Mouse (Mus musculus) myocyte (in vitro differentiated cells): ENCODE data around the gene Fam178b. TPM values are rescaled to one million over a fixed set of nuclear protein-coding genes. Genes with fewer than 3 reads are reported as not detected.

Source experiments
- H3K27me3 ChIP-seq: one replicate; pipeline ENCODE4 v1.6.1; 2011; ENCODE audit not compliant: control insufficient read depth, insufficient read depth, insufficient read length
- H3K36me3 ChIP-seq: one replicate; pipeline ENCODE4 v1.6.1; 2011; ENCODE audit not compliant: control insufficient read depth, insufficient read depth
- H3K4me2 ChIP-seq: one replicate; pipeline ENCODE4 v1.6.1; 2011; ENCODE audit warnings: low read depth, control low read depth
- H3K4me3 ChIP-seq: one replicate; pipeline ENCODE4 v1.5.1; 2011; ENCODE audit warnings: mild to moderate bottlenecking, control low read depth, moderate library complexity
- H3K79me2 ChIP-seq: one replicate; pipeline ENCODE4 v1.6.1; 2011; ENCODE audit not compliant: control insufficient read depth, insufficient read depth
- H3ac ChIP-seq: one replicate; pipeline ENCODE4 v1.6.1; 2011; ENCODE audit not compliant: control insufficient read depth, insufficient read length
- CEBPB ChIP-seq: IDR thresholded peaks from 2 replicates; pipeline ENCODE4 v1.6.1; 2011; ENCODE audit warnings: mild to moderate bottlenecking, moderate library complexity; ENCODE audit not compliant: poor library complexity, insufficient read depth, severe bottlenecking
- E2F4 ChIP-seq: IDR thresholded peaks from one replicate; pipeline ENCODE4 v1.6.1; 2011; ENCODE audit warnings: mild to moderate bottlenecking, control low read depth, moderate library complexity; ENCODE audit not compliant: insufficient read depth
- MAX ChIP-seq: IDR thresholded peaks from one replicate; pipeline ENCODE4 v1.6.1; 2011; ENCODE audit warnings: low read depth, mild to moderate bottlenecking, control low read depth
- MYOD1 ChIP-seq, 3 experiments: IDR thresholded peaks; one replicate each; pipeline ENCODE4 v1.6.1; 2011; ENCODE audit warnings: control low read depth in 2 of 3, low read depth in 2 of 3, mild to moderate bottlenecking in 2 of 3, moderate library complexity in 1 of 3; ENCODE audit not compliant: insufficient read length in 2 of 3, control insufficient read depth in 1 of 3
- MYOG ChIP-seq, 3 experiments: IDR thresholded peaks; one replicate each; pipeline ENCODE4 v1.6.1; 2011; ENCODE audit warnings: control low read depth in 2 of 3, low read depth in 2 of 3, mild to moderate bottlenecking in 2 of 3; ENCODE audit not compliant: insufficient read length in 2 of 3, control insufficient read depth in 1 of 3, insufficient read depth in 1 of 3
- POLR2A ChIP-seq: IDR thresholded peaks from one replicate; pipeline ENCODE4 v1.6.1; 2011; ENCODE audit warnings: low read depth, mild to moderate bottlenecking, control low read depth, moderate library complexity; ENCODE audit not compliant: insufficient read length
- POLR2AphosphoS2 ChIP-seq: IDR thresholded peaks from one replicate; pipeline ENCODE4 v1.6.1; 2011; ENCODE audit warnings: low read depth, control low read depth; ENCODE audit not compliant: insufficient read length
- REST ChIP-seq: IDR thresholded peaks from one replicate; pipeline ENCODE4 v1.6.1; 2011; ENCODE audit warnings: mild to moderate bottlenecking, control low read depth, moderate library complexity; ENCODE audit not compliant: insufficient read depth, insufficient read length
- SRF ChIP-seq: IDR thresholded peaks from one replicate; pipeline ENCODE4 v1.6.1; 2011; ENCODE audit warnings: low read depth; ENCODE audit not compliant: control insufficient read depth, insufficient read length
- TCF12 ChIP-seq: IDR thresholded peaks from one replicate; pipeline ENCODE4 v1.6.1; 2011; ENCODE audit warnings: mild to moderate bottlenecking, control low read depth; ENCODE audit not compliant: poor library complexity, insufficient read depth, severe bottlenecking
- TCF3 ChIP-seq: IDR thresholded peaks from one replicate; pipeline ENCODE4 v1.6.1; 2011; ENCODE audit warnings: low read depth, control low read depth; ENCODE audit not compliant: insufficient read length
- USF1 ChIP-seq: IDR thresholded peaks from one replicate; pipeline ENCODE4 v1.6.1; 2011; ENCODE audit warnings: low read depth, mild to moderate bottlenecking, control low read depth, moderate library complexity
- polyA plus RNA-seq: library from polyadenylated mRNA; unstranded; fragments of >200 nt; fragmentation: generic; extraction: Trizol; gene quantifications from one replicate; pipeline ENCODE4 v1.2.1, GENCODE M21; 2012; ENCODE audit warnings: missing spikeins

Gene Fam178b
- polyA plus RNA-seq, 1 experiment, result 1.5 TPM

- TF ChIP-seq TCF3 (no peak), MYOD1 (IDR thresholded peaks at IDR 0.05; ENCODE audit: control insufficient read depth in 1 of 3, insufficient read length in 2 of 3, low read depth in 2 of 3) (peak in 1 of 3 experiments; percentile 66), MYOG (IDR thresholded peaks at IDR 0.05; ENCODE audit: control insufficient read depth in 1 of 3, insufficient read depth in 1 of 3, insufficient read length in 2 of 3, low read depth in 2 of 3) (peak in 2 of 3 experiments; percentile 41 to 51), TCF12 (no peak)
- H3K27me3 ChIP-seq, result no peaks in the 10 kb centered on the region
- no peak overlapping the region for H3ac ChIP-seq
- peaks cover 15% of the 10 kb centered on the region for H3K79me2 ChIP-seq
- no peaks in the 10 kb centered on the region for H3K36me3 ChIP-seq
- no peak overlapping the region for H3K4me3 ChIP-seq
- H3K4me2 ChIP-seq, result no peak overlapping the region
Observed at GRCm38 (mm10) chr1:36542925-36543324, 140.1 kb downstream of the Fam178b start.

- TF ChIP-seq MYOD1 (IDR thresholded peaks at IDR 0.05; ENCODE audit: control insufficient read depth in 1 of 3, insufficient read length in 2 of 3, low read depth in 2 of 3), result peak in 1 of 3 experiments; percentile 53
- no peak for TF ChIP-seq POLR2AphosphoS2
- TF ChIP-seq CEBPB, result no peak
- TF ChIP-seq MYOG (IDR thresholded peaks at IDR 0.05; ENCODE audit: control insufficient read depth in 1 of 3, insufficient read depth in 1 of 3, insufficient read length in 2 of 3, low read depth in 2 of 3), result no peak
Observed at GRCm38 (mm10) chr1:36541844-36542243, 141.1 kb downstream of the Fam178b start.

GRCm38 (mm10) chr1:36540807-36541206 lies 142.2 kb downstream of the Fam178b start:
- H3K79me2 ChIP-seq, result peaks cover 7% of the 10 kb centered on the region
- H3K4me2 ChIP-seq, result no peak overlapping the region
- TF ChIP-seq CEBPB (no peak), MYOG (IDR thresholded peaks at IDR 0.05; ENCODE audit: control insufficient read depth in 1 of 3, insufficient read depth in 1 of 3, insufficient read length in 2 of 3, low read depth in 2 of 3) (no peak), REST (no peak), USF1 (no peak), E2F4 (no peak), MAX (no peak), SRF (no peak), TCF3 (no peak), TCF12 (no peak)
- H3K4me3 ChIP-seq, result no peak overlapping the region
- no peak overlapping the region for H3ac ChIP-seq
- H3K36me3 ChIP-seq, result no peaks in the 10 kb centered on the region
- H3K27me3 ChIP-seq, result no peaks in the 10 kb centered on the region

More at GRCm38 (mm10) chr1:36541844-36542243, 141.1 kb downstream of the Fam178b start:
- no peaks in the 10 kb centered on the region for H3K27me3 ChIP-seq
- H3ac ChIP-seq, result no peak overlapping the region
- H3K4me2 ChIP-seq, result no peak overlapping the region
- H3K79me2 ChIP-seq, result peaks cover 15% of the 10 kb centered on the region
- no peak overlapping the region for H3K4me3 ChIP-seq
- no peaks in the 10 kb centered on the region for H3K36me3 ChIP-seq

GRCm38 (mm10) chr1:36540132-36540531 lies 142.9 kb downstream of the Fam178b start:
- Histone ChIP-seq H3K4me3 (no peak overlapping the region), H3K27me3 (no peaks in the 10 kb centered on the region), H3K36me3 (no peaks in the 10 kb centered on the region), H3K79me2 (peaks cover under 1% of the 10 kb centered on the region), H3ac (no peak overlapping the region), H3K4me2 (no peak overlapping the region)
- TF ChIP-seq POLR2AphosphoS2 (no peak), MAX (no peak), MYOG (IDR thresholded peaks at IDR 0.05; ENCODE audit: control insufficient read depth in 1 of 3, insufficient read depth in 1 of 3, insufficient read length in 2 of 3, low read depth in 2 of 3) (peak in 1 of 3 experiments; percentile 53), TCF12 (peak; percentile 17), POLR2A (no peak), SRF (no peak), REST (no peak), MYOD1 (IDR thresholded peaks at IDR 0.05; ENCODE audit: control insufficient read depth in 1 of 3, insufficient read length in 2 of 3, low read depth in 2 of 3) (peak in 1 of 3 experiments; percentile 63), TCF3 (no peak), E2F4 (no peak), CEBPB (no peak), USF1 (no peak)

- Histone ChIP-seq H3K79me2 (no peaks in the 10 kb centered on the region), H3K36me3 (no peaks in the 10 kb centered on the region), H3K4me2 (no peak within 1 kb of the TSS), H3K27me3 (no peaks in the 10 kb centered on the region), H3K4me3 (no peak within 1 kb of the TSS), H3ac (no peak within 1 kb of the TSS)
- no peak for TF ChIP-seq POLR2AphosphoS2
- TF ChIP-seq CEBPB, result no peak
- TF ChIP-seq MYOG (IDR thresholded peaks at IDR 0.05; ENCODE audit: control insufficient read depth in 1 of 3, insufficient read depth in 1 of 3, insufficient read length in 2 of 3, low read depth in 2 of 3), result peak in 2 of 3 experiments; percentile 30 to 66
- no peak for TF ChIP-seq REST
- TF ChIP-seq POLR2A, result no peak
- no peak for TF ChIP-seq TCF3
- TF ChIP-seq MYOD1 (IDR thresholded peaks at IDR 0.05; ENCODE audit: control insufficient read depth in 1 of 3, insufficient read length in 2 of 3, low read depth in 2 of 3), result peak in 1 of 3 experiments; percentile 63
- no peak for TF ChIP-seq SRF
- TF ChIP-seq MAX, result no peak
Observed at GRCm38 (mm10) chr1:36539186-36539585, 143.8 kb downstream of the Fam178b start, which contains the start of gene Gm42417. Gm42417 (minus strand) TSS chr1:36539429.
